Mouse (Mus musculus): ENCODE measurements around the gene Camsap1.

The Camsap1 gene

DNA sequence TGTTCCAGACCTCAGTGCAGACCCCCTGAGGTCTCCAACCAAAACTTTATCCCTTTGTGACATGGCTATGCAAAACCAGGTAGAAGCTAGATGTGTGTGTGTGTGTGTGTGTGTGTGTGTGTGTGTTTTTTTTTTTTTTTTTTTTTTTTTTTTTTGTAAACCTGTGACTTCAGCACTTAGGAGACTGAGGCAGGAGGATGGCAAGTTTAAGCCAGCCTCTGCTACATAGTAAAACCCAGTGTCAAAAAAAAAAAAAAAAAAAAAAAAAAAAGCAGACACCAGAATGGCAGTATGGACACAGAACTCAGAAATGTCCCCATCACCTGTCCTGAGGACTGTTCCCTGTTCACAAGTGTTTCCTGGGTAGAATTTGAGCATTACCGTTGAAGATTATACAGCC lies 6.6 kb upstream of the Camsap1 start:
- ChIA-PET CTCF (interaction anchor here in 2 of 4 experiments (0.9 kb wide), 2 partner anchors 58 to 166 kb away, joined by 3 read pairs; no protein-coding TSS in a partner anchor), POLR2A (interaction anchor here (0.6 to 3.2 kb wide), 6 partner anchors 11 to 186 kb away, joined by 3 to 20 read pairs (median 7); no protein-coding TSS in a partner anchor)

DNA sequence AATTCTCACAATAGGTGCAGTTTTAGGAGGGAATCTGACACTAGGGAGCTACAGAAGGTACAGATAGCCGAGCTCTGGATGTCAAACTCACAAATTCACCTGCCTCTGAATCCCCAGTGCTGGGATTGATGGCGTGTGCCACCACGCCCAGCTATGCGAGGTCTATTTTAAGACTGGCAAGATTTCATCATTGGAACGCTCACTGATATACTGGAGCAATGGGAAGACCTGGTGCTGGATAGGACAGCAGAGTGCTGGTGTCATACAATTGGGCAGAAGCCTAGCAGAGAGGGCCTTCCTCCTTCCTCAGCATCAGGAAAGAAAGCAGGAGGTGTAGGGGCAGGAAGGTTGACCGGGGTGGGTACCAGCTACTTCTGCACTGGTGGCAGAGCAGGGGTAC lies 4.7 kb upstream of the Camsap1 start:
- ChIA-PET POLR2A (interaction anchor here in 2 of 4 experiments (1.3 to 3.2 kb wide), 3 partner anchors 9 to 12 kb away, joined by 3 to 20 read pairs (median 5); no protein-coding TSS in a partner anchor), CTCF (interaction anchor here in 1 of 4 experiments (0.8 kb wide), 1 partner anchor 324 kb away, joined by 4 read pairs; no protein-coding TSS in a partner anchor)

DNA sequence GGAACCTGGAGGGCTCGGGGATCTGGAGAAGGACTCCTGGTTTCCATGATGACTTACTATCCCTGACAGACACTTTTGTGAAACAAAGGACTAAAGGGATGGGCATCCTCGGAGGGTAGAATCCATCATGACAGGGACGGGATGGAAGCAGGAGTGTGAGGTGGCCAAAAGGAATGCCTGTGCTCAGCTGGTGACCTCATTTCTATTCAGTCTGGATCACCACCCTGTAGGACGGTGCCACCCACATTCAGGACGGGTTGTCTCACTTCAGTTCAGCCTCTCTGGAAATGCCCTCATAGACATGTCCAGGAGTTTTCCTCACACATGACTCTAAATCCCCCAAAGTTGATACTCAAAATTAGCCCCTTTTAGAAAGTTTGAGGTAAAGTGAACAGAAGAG lies 3.5 kb upstream of the Camsap1 start:
- POLR2A ChIA-PET = interaction anchor here in 2 of 4 experiments (0.6 to 3.2 kb wide), 3 partner anchors 8 to 52 kb away, joined by 3 to 20 read pairs (median 3); no protein-coding TSS in a partner anchor
- CTCF ChIA-PET = no interaction called here

DNA sequence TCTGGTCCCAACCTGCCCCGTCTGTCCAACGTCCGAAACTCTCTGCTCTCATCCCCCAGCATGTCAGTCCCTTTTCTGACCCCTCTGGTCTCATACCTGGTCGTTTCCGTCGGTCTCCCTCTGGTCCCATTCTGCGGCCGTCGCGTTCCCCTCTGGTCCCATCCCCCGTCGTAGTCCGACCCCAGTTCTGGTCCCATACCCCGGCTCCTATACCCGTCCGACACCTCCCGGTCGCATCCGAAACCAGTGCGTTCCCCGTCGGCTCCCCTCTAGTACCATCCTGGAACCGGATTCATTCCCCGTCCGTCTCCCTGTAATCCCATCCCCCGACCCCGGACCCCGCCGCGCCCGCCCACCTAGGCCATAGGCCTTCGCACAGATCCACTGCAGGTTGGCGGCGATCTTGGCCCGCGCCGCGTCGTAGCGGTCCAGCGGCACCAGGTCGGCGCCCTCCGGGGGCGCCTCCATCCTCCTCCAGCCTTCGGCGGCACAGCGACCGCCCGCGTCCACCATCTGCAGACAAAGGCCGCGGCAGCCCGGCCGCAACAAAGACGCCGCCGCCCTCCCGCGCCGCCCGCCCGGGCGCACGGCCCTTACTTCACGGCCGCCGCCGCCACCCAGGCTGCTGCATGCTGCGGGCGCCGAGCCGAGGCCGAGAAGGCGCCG lies 523 bp downstream of the Camsap1 start:
- POLR2A ChIA-PET = interaction anchor here in 3 of 4 experiments (0.6 to 2.4 kb wide), 48 partner anchors 10 to 1047 kb away, joined by 3 to 21 read pairs (median 4); partner anchors contain the start of genes Qsox2 (in 3 of the 3), Ubac1 (in 2 of the 3), Arrdc1 (in 1 of the 3) and Bmyc (in 1 of the 3)
- CTCF ChIA-PET = interaction anchor here in 1 of 4 experiments (0.6 to 1.2 kb wide), 9 partner anchors 35 to 621 kb away, joined by 3 to 5 read pairs (median 4); partner anchors contain the start of genes Agpat2 and Inpp5e

DNA sequence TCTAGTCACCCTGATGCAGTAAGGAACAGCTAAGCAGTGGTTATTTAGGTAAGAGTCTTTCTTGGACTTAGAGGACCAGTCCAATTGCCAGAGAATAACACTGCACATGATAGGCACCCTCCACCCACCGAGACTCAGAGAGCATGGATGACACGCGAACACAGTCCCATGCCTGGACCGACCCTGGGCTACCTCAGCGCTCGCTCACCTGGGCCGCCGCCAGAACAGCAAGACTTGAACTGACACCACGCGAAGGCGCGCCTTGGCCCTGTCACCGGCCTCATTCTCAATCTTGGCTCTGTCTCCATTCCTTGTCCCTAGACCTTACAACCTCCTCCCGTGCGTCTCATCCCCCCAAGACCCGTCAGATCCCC lies 1.0 kb downstream of the Camsap1 start:
- POLR2A ChIA-PET = interaction anchor here in 2 of 4 experiments (0.8 to 1.6 kb wide), 4 partner anchors 9 to 73 kb away, joined by 3 to 7 read pairs (median 4); no protein-coding TSS in a partner anchor
- CTCF ChIA-PET = no interaction called here

DNA sequence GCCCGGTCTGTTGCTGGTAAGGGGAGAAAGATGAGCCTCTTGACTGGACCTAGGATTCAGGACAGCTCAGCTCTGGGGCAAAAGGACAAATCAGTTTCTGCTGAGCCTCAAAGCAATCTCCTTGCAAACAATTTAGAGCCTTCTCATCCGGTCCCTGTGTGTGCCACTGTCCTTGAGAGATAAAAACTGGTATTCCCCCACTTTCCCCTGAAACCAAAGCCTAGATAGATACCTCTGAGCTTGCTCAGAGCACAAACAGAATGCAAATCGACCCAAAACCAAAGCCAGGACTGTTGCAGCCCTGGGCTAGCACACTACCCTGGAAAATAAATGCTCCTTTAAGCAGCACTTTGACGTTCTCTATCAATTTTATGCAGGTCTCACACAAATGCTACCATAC lies 4.1 kb downstream of the Camsap1 start:
- CTCF ChIA-PET = no interaction called here

DNA sequence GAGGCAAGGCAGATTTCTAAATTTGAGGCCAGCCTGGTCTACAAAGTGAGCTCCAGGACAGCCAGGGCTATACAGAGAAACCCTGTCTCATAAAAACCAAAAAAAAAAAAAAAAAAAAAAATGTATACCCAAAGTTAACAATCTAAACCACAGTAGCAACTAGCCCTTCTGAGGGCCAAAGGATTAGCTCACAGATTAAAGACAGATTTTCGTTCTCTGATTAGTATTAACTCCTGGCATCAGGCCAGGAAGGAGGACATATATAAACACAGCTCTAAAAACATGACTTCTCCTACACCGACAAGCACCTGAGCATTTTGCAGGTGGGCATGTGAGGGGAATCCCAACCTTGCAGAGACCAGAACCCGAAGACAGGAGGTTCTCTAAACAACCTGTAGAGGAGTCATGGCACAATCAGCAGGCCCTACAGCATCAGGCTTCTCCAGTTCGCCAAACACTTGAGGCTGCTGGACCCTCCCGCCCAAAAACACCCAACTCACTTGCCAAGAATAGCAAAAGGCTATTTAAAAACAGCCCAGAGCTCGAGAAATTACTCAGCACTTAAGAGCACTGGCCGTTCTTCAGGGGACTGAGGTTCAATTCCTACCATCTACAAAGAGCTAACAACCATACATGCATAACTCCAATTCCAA lies 5.4 kb downstream of the Camsap1 start:
- CTCF ChIA-PET = interaction anchor here in 1 of 4 experiments (1.1 kb wide), 1 partner anchor 142 kb away, joined by 3 read pairs; no protein-coding TSS in a partner anchor
- POLR2A ChIA-PET = interaction anchor here (0.6 to 4.1 kb wide), 12 partner anchors 9 to 525 kb away, joined by 3 to 20 read pairs (median 4); partner anchors contain the start of gene Qsox2 (in 1 of the 4)

More for the DNA sequence above, 4.1 kb downstream of the Camsap1 start:
- POLR2A ChIA-PET = interaction anchor here in 2 of 4 experiments (1.1 to 4.1 kb wide), 9 partner anchors 8 to 258 kb away, joined by 3 to 20 read pairs (median 3); partner anchors contain the start of gene Qsox2 (in 1 of the 2)

DNA sequence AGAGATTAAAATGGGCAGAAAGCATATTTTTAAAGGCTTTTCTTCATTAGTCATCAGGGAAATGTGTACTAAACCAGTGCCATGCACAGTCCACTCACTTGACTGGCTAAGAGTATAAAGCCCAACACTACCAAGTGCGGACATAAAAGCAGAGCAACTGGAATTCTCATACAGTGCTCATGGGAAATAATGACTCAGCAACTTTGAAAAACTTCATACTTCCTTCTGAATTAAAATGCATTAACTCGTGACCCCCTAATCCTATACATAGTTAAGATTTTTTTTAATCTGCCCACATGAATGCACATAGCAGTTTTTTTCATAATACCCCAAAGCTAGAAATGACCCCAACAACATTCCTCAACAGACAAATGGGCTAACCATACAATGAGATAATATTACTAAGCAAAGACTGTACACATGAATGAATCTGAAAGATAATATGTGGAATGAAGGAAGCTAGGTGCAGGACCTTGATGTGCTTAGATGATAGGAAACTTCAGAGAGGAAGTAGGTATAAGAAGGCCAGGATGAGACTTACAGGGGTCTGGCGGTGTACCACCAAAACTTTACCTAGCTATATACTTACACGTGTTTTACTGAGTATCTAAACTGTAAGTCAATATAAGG lies 7.8 kb downstream of the Camsap1 start:
- CTCF ChIA-PET = interaction anchor here in 1 of 4 experiments (0.7 kb wide), 1 partner anchor 789 kb away, joined by 4 read pairs; no protein-coding TSS in a partner anchor
- POLR2A ChIA-PET = interaction anchor here in 3 of 4 experiments (0.6 to 1.5 kb wide), 17 partner anchors 8 to 485 kb away, joined by 3 to 13 read pairs (median 4); partner anchors contain the start of gene Bmyc (in 1 of the 3)

DNA sequence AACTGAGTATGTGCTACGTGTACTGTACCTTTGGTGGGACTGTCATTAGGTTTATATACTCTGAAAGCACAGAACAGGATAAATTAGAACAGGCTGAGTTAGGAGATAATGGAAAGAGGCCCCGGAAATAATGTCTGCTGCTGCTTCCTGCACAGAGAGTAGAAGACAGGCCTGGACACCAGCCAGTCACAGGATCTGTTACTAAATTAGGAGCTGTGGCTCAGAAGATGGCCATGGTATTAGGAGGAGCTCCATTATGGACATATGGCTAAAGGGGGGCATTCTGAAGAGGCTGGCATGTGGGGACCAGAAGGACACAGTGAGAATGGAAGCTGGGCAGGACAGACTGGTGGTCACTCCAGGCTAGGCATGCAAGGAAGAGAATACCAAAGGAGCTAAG lies 12.7 kb downstream of the Camsap1 start:
- ChIA-PET POLR2A (interaction anchor here in 2 of 4 experiments (0.6 to 4.4 kb wide), 6 partner anchors 9 to 168 kb away, joined by 3 to 18 read pairs (median 4); partner anchors contain the start of gene Camsap1 (in 1 of the 2)), CTCF (no interaction called here)

DNA sequence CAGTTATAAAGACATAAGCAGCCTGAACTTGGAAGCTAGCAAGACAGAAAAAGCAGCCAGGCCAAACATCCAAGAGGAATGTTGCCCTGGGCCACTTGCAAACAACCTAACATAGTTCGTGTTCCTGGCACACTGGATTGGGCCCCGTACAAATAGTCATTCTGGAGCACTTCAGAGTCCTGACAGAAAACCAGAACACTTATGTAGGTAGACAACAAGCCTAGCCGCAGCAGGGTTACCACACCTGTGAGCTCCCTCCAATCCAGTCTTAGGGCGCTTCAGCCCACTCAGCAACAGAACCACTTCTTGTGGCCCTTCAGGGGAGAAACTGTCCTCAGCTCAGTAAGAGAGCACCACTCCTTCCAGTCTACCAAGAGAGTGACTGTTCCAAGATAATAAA lies 13.8 kb downstream of the Camsap1 start:
- ChIA-PET POLR2A (interaction anchor here in 2 of 4 experiments (0.6 to 4.4 kb wide), 7 partner anchors 9 to 101 kb away, joined by 3 to 18 read pairs (median 3); partner anchors contain the start of genes Camsap1 (in 1 of the 2) and Ubac1 (in 1 of the 2)), CTCF (interaction anchor here in 1 of 4 experiments (1.1 kb wide), 1 partner anchor 172 kb away, joined by 3 read pairs; no protein-coding TSS in a partner anchor)

DNA sequence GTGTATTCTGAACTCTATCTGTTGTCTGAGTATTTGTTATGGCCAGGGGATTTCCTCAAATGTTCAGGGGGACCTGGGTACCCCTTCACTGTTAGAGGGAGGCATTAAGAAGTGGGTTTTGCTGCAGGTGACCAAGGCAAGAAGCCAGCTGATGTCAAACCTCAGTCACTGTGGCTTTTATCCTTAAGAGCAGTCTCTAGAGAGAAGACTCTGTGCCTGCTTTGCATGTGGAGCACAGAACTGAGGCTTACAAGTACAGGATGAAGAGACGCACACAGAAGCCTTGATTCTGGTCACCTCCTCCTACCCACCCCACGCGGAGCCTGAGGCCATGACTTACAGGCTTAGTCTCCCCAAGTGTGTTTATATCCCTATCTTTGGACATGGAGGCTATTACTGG lies 33.8 kb downstream of the Camsap1 start:
- ChIA-PET POLR2A (interaction anchor here in 1 of 4 experiments (1.2 kb wide), 1 partner anchor 27 kb away, joined by 4 read pairs; no protein-coding TSS in a partner anchor), CTCF (interaction anchor here in 1 of 4 experiments (0.7 to 1.2 kb wide), 2 partner anchors 18 to 205 kb away, joined by 3 read pairs; no protein-coding TSS in a partner anchor)

DNA sequence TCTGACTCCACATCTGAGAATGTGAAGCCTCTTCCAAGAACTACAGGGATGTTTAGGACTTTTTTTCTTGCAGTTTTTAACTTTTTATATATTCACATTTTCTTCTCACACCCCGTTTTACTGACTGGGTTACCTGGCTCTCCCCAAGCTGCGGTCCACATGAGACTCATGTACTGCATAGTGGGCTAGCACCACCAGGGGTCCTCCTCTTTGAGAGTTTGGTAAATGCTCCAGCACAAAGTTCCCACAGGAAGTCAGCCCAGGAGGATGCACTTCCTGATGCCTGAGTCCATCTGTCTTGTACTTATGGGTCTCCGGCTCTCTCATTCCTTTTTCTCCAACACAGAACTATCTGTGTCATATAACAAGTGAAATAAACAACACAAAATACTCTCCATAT lies 35.1 kb downstream of the Camsap1 start:
- POLR2A ChIA-PET = no interaction called here
- CTCF ChIA-PET = interaction anchor here in 1 of 4 experiments (1.2 to 1.7 kb wide), 2 partner anchors 16 to 35 kb away, joined by 4 to 6 read pairs; partner anchors contain the start of gene Camsap1

DNA sequence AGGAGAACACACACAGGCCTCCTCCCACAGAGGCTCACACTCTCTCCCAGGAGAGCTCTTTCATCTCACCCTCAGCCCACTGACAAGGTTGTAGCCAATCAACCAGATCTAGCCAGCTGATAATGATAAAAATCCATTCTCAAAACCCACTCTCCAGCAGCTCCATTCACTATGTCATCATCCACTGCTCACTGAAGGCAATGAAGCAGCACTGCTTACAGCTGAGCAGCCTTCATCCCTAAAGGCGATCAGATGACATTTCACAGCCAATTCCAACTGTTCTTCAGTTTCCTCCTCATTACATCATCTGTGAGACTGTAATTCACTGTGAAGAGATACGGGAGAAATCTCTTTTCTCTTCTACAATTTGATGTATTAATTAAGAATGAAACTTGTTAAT lies 39.3 kb downstream of the Camsap1 start:
- POLR2A ChIA-PET = interaction anchor here in 1 of 4 experiments (0.5 to 1.2 kb wide), 3 partner anchors 24 to 695 kb away, joined by 3 to 7 read pairs (median 3); no protein-coding TSS in a partner anchor
- CTCF ChIA-PET = interaction anchor here in 2 of 4 experiments (0.6 to 5.0 kb wide), 3 partner anchors 12 to 669 kb away, joined by 3 to 20 read pairs (median 4); no protein-coding TSS in a partner anchor

DNA sequence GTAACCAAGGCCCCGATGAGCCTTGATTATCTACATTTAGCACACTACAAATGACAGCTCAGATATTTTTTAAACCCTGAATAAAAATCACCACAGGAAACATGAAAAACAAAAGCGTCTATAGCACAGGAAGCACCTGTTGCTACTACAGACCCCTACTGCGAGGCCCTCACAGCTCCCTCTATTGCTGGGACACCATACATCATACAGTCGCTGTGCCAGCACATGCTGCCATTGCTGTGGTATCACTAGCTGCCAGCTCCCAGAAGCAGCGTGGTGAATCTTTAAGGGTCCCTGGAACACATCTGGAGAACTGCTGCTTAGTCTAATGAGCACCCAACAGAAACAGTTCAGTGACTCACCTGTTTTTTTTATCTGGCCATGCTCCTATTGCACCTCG lies 42.6 kb downstream of the Camsap1 start:
- ChIA-PET CTCF (interaction anchor here in 3 of 4 experiments (0.5 to 5.0 kb wide), 3 partner anchors 9 to 63 kb away, joined by 3 to 20 read pairs (median 10); no protein-coding TSS in a partner anchor), POLR2A (interaction anchor here in 2 of 4 experiments (0.6 to 1.0 kb wide), 4 partner anchors 33 to 40 kb away, joined by 3 to 6 read pairs (median 4); no protein-coding TSS in a partner anchor)

DNA sequence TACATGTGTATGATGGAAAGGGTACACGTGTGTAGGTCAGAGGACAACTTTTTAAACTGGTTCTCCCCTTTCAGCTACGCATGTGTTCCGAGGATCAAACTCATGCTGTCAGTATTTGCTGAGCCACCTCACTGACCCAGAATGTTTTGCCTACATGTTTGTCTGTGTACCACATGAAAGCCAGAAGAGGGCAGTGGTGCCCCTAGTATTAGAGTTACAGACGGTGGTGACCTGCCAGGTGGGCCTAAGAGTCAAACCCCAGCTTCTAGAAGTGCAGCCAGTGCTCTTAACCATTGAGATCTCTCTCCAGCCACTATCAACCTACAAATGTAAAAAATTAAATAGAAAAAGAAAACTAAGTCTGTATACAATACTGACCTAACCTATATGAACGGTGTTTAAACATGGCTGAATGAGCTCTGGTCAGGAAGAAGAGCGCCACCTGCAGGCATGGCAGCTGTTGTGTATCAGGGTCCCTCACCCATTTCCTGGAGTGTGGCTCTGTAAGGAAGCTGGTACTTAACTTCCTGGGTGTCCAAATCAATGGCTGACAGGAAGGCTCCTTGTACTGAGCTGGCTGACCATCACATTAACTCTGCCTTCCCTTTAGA lies 51.7 kb downstream of the Camsap1 start:
- CTCF ChIA-PET = interaction anchor here (0.5 to 1.9 kb wide), 61 partner anchors 8 to 794 kb away, joined by 3 to 20 read pairs (median 4); partner anchors contain the start of genes Bmyc (in 1 of the 4), Camsap1 (in 1 of the 4), Inpp5e (in 1 of the 4) and Kcnt1 (in 1 of the 4)
- POLR2A ChIA-PET = interaction anchor here in 3 of 4 experiments (0.7 to 1.2 kb wide), 5 partner anchors 12 to 414 kb away, joined by 3 read pairs; partner anchors contain the start of gene Camsap1 (in 1 of the 3)

DNA sequence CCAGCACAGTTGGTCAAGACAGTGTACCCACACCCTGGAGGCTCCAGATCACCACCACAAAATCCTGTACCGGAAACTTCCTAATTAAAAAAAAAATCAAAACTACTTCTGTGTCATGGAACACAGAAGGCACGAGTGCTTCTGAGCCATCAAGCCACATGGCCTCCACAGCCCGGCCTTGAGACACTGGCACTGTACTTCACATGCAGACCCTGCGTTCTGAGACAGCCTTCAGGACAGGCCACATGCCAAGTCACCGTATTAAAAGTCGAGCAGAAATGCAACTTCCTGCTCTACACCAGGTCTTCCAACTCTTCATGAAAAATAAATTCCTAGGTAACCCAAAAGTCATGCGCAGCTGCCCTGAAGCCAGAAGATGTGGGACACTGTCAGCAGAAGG lies 55.3 kb downstream of the Camsap1 start:
- POLR2A ChIA-PET = no interaction called here
- CTCF ChIA-PET = no interaction called here

DNA sequence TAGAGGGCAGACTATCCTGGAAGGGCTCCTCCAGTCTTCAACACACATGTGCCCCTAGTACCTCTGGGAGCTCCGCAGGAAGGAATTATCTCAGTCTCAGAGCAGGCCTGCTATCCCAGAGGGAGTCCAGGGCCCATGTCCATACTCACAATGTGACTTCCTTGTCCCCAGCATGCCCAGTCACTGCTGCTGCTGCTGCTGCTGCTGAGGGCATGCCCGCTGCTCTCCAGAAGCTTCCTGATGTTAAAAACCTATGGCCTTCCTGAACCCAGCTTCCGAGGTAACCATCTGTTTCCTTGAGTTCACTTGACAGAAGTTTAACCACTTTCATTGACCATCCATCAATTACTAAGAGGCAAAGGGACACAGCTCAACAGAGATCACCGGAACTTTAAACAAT lies 58.1 kb downstream of the Camsap1 start:
- POLR2A ChIA-PET = interaction anchor here in 1 of 4 experiments (0.9 to 2.2 kb wide), 2 partner anchors 9 to 12 kb away, joined by 3 to 7 read pairs; no protein-coding TSS in a partner anchor
- CTCF ChIA-PET = interaction anchor here in 2 of 4 experiments (0.6 to 2.0 kb wide), 3 partner anchors 89 to 100 kb away, joined by 4 to 6 read pairs (median 4); no protein-coding TSS in a partner anchor

Measured in embryonic stem cell, embryonic (primary cell).